Mouse (Mus musculus) kidney, postnatal 0 days (tissue): ENCODE measurements around the gene Abca2. TPM values are rescaled to one million over a fixed set of nuclear protein-coding genes. Genes with fewer than 3 reads are reported as not detected.

Experiments
- ATAC-seq: fragments of 200-750 bp; cut with Nextera tagmentation; replicated peaks from 2 replicates; pipeline ENCODE4 v1.8.0; 2017; ENCODE audit warnings: low read depth, moderate number of reproducible peaks, moderate TSS enrichment, moderate library complexity; ENCODE audit not compliant: low FRiP score
- DNase-seq: peaks from one replicate; pipeline ENCODE4 v3.0.0-alpha.2; 2016; ENCODE audit warnings: low spot score
- H3K27ac ChIP-seq: fragments of 300-500 bp; sonication (generic); 2 replicates; pipeline ENCODE4 v1.5.1; 2014; ENCODE audit warnings: mild to moderate bottlenecking
- H3K27me3 ChIP-seq: fragments of 300-500 bp; sonication (generic); 2 replicates; pipeline ENCODE4 v1.6.1; 2014; ENCODE audit warnings: low read length, mixed read lengths; ENCODE audit not compliant: insufficient read depth
- H3K36me3 ChIP-seq: fragments of 300-500 bp; sonication (generic); 2 replicates; pipeline ENCODE4 v1.6.1; 2014; ENCODE audit warnings: low read length, mixed read lengths; ENCODE audit not compliant: insufficient read depth
- H3K4me1 ChIP-seq: fragments of 300-500 bp; sonication (generic); replicated peaks from 2 replicates; pipeline ENCODE4 v1.6.1; 2014; ENCODE audit warnings: antibody characterized with exemption, low read length, mixed read lengths; ENCODE audit not compliant: insufficient read depth
- H3K4me2 ChIP-seq: fragments of 300-500 bp; sonication (generic); 2 replicates; pipeline ENCODE4 v1.6.1; 2014; ENCODE audit warnings: mild to moderate bottlenecking, low read length, moderate library complexity, mixed read lengths
- H3K4me3 ChIP-seq: fragments of 300-500 bp; sonication (generic); replicated peaks from 2 replicates; pipeline ENCODE4 v1.5.1; 2014; ENCODE audit warnings: low read depth, low read length
- H3K9ac ChIP-seq: fragments of 300-500 bp; sonication (generic); 2 replicates; pipeline ENCODE4 v1.6.1; 2014; ENCODE audit warnings: low read depth, low read length
- H3K9me3 ChIP-seq: fragments of 300-500 bp; sonication (generic); replicated peaks from 2 replicates; pipeline ENCODE4 v1.6.1; 2016; ENCODE audit warnings: low read length, inconsistent platforms, mixed read lengths
- CTCF ChIP-seq: IDR thresholded peaks from 2 replicates; pipeline ENCODE4 v1.5.1; 2016; ENCODE audit warnings: antibody characterized with exemption, low read depth, mild to moderate bottlenecking, moderate library complexity
- WGBS: fragments of 180-500 bp; shearing (Covaris S2); extraction: QIAGEN DNeasy Blood & Tissue Kit; methylation state at CpG from one replicate; pipeline ENCODE4 v1.1.7; 2014; 5-methylcytosine and 5-hydroxymethylcytosine counted together
- polyA plus RNA-seq: library from polyadenylated mRNA; unstranded; fragments of >200 nt; fragmentation: Nextera tagmentation; extraction: Ambion mirVana; gene quantifications from 2 replicates; pipeline ENCODE4 v1.2.1, GENCODE M21; 2015

Gene Abca2
- polyA plus RNA-seq, 1 experiment from 2014 or later = 9.7 TPM

- Histone ChIP-seq H3K9ac (0 out of 2 replicates have a peak overlapping the region, but pooled peaks have one; percentile 63), H3K4me2 (peak overlapping the region; percentile 80), H3K4me3 (peak overlapping the region; percentile 42; the same call in 1 of the 2 replicates), H3K27ac (no peak overlapping the region), H3K36me3 (no peaks in the 10 kb centered on the region), H3K9me3 (no peaks in the 10 kb centered on the region), H3K4me1 (0 out of 2 replicates have a peak, but pooled peaks cover 9% of the 10 kb centered on the region), H3K27me3 (0 out of 2 replicates have a peak, but pooled peaks cover 8% of the 10 kb centered on the region)
- TF ChIP-seq CTCF = no peak
- DNase-seq (no peak), ATAC-seq (no peak)
- 34% methylated on average over 3 of the region's 3 CpGs for WGBS
Observed at GRCm38 (mm10) chr2:25396597-25396983, 31.9 kb upstream of the Abca2 start.

- DNase-seq = no peak
- Histone ChIP-seq H3K9ac (no peak overlapping the region), H3K4me3 (no peak overlapping the region), H3K36me3 (no peaks in the 10 kb centered on the region), H3K4me1 (0 out of 2 replicates have a peak, but pooled peaks cover 9% of the 10 kb centered on the region), H3K4me2 (no peak overlapping the region; the same call in 1 of the 2 replicates), H3K27ac (no peak overlapping the region), H3K27me3 (0 out of 2 replicates have a peak, but pooled peaks cover 8% of the 10 kb centered on the region), H3K9me3 (no peaks in the 10 kb centered on the region)
- ATAC-seq = no peak
- TF ChIP-seq CTCF = no peak
- 55% methylated on average over 1 of the region's 1 CpGs for WGBS
Observed at GRCm38 (mm10) chr2:25397010-25397409, 31.5 kb upstream of the Abca2 start.

- 0 out of 2 replicates have a peak, but pooled peaks cover 8% of the 10 kb centered on the region for H3K27me3 ChIP-seq
- no peak for TF ChIP-seq CTCF
- H3K9me3 ChIP-seq = no peaks in the 10 kb centered on the region
- 0 out of 2 replicates have a peak, but pooled peaks cover 12% of the 10 kb centered on the region for H3K4me1 ChIP-seq
- H3K36me3 ChIP-seq = no peaks in the 10 kb centered on the region
- ATAC-seq = no peak
- DNase-seq = no peak
- 94% methylated on average over 7 of the region's 7 CpGs for WGBS
- H3K4me2 ChIP-seq = no peak overlapping the region
- H3K4me3 ChIP-seq = no peak overlapping the region
- no peak overlapping the region for H3K9ac ChIP-seq
- no peak overlapping the region for H3K27ac ChIP-seq
Observed at GRCm38 (mm10) chr2:25398065-25398464, 30.4 kb upstream of the Abca2 start.

- H3K4me1 ChIP-seq = 0 out of 2 replicates have a peak, but pooled peaks cover 12% of the 10 kb centered on the region
- no peak within 1 kb of the TSS for H3K9ac ChIP-seq
- no peaks in the 10 kb centered on the region for H3K9me3 ChIP-seq
- TF ChIP-seq CTCF = no peak
- H3K4me3 ChIP-seq = no peak within 1 kb of the TSS
- DNase-seq = no peak
- no peak within 1 kb of the TSS for H3K27ac ChIP-seq
- no peak within 1 kb of the TSS for H3K4me2 ChIP-seq
- 68% methylated on average over 8 of the region's 8 CpGs for WGBS
- ATAC-seq = no peak
- 0 out of 2 replicates have a peak, but pooled peaks cover 8% of the 10 kb centered on the region for H3K27me3 ChIP-seq
- H3K36me3 ChIP-seq = no peaks in the 10 kb centered on the region
Observed at GRCm38 (mm10) chr2:25399051-25399450, 29.5 kb upstream of the Abca2 start, which contains the start of gene Npdc1. Gene Npdc1, plus strand, starts transcription at chr2:25399351.

- no peak overlapping the region for H3K4me3 ChIP-seq
- H3K27me3 ChIP-seq = 0 out of 2 replicates have a peak, but pooled peaks cover 8% of the 10 kb centered on the region
- WGBS = 23% methylated on average over 16 of the region's 16 CpGs
- TF ChIP-seq CTCF = no peak
- DNase-seq (no peak), ATAC-seq (no peak)
- no peak overlapping the region for H3K27ac ChIP-seq
- H3K9me3 ChIP-seq = no peaks in the 10 kb centered on the region
- 0 out of 2 replicates have a peak, but pooled peaks cover 9% of the 10 kb centered on the region for H3K4me1 ChIP-seq
- no peak overlapping the region for H3K9ac ChIP-seq
- 0 out of 2 replicates have a peak overlapping the region, but pooled peaks have one; percentile 19 for H3K4me2 ChIP-seq
- no peaks in the 10 kb centered on the region for H3K36me3 ChIP-seq
Observed at GRCm38 (mm10) chr2:25400291-25400690, 28.2 kb upstream of the Abca2 start.

GRCm38 (mm10) chr2:25400764-25401163, 27.7 kb upstream of the Abca2 start:
- H3K36me3 ChIP-seq = no peaks in the 10 kb centered on the region
- TF ChIP-seq CTCF = peak; percentile 68
- DNase-seq = peak; percentile 71
- H3K9ac ChIP-seq = no peak overlapping the region
- H3K27me3 ChIP-seq = 0 out of 2 replicates have a peak, but pooled peaks cover 8% of the 10 kb centered on the region
- H3K4me3 ChIP-seq = no peak overlapping the region
- H3K27ac ChIP-seq = no peak overlapping the region
- no peaks in the 10 kb centered on the region for H3K9me3 ChIP-seq
- peak overlapping the region; percentile 19; the same call in 1 of the 2 replicates for H3K4me2 ChIP-seq
- 2% methylated on average over 17 of the region's 17 CpGs for WGBS
- no peak for ATAC-seq
- H3K4me1 ChIP-seq = 0 out of 2 replicates have a peak, but pooled peaks cover 9% of the 10 kb centered on the region
